1 mouse cellular context compared by ENCODE assay signal in the genomic region with DNA sequence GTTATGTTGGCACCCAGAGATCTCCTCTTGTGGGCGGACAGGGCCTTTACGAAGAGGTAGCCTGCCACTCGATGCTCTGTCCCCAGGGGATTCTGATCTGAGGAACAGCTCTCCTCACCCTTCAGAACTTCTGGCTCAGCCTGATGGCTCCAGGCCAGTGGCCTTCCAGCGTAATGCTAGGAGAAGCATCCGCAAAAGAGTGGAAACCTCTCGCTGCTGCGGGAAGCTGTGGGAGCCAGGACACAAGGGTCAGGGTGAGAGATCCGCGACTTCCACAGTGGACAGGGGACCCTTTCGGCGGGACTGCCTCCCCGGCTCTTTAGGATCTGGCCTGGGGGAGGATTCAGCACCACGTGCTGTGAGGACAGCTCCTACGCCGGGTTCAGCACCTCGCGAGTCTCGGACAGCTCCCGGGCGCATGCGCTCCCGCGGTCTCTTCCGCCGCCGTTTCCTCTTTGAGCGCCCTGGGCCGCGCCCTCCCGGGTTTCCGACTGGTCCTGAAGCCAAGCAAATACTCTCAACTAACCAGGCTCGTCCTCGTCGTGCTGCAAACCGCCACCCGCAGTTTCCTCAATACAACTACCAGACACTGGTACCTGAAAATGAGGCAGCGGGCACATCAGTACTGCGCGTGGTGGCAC.
A peak's percentile ranks its signal among the peaks of the same experiment; 100 is the strongest.
TF ChIP-seq lines count a peak whose summit lies in the region.

No protein-coding gene starts in this region.

TF ChIP-seq in C2C12, 6 proteins besides CTCF, POLR2A, EP300 and RAD21:
- TF ChIP-seq MYOG (IDR thresholded peaks at IDR 0.05; ENCODE audit: control insufficient read depth, extremely low read depth, insufficient read length) (no peak), MAX (IDR thresholded peaks at IDR 0.05) (peak; percentile 92), USF1 (IDR thresholded peaks at IDR 0.05; ENCODE audit: low read depth) (peak; percentile 47)
